Mouse (Mus musculus) bone marrow, adult 2 months (tissue): ENCODE measurements around the gene Ryr2. TPM values are rescaled to one million over a fixed set of nuclear protein-coding genes. Genes with fewer than 3 reads are reported as not detected.
"Not testable (repeated sequence)": the region's sequence is repeated elsewhere in the genome, so short reads cannot be mapped to it uniquely, and the experiment has no call there.

Experiments
- H3K27ac ChIP-seq: fragments of 200-500 bp; 2 replicates; pipeline ENCODE4 v1.5.1; 2012; ENCODE audit warnings: low read depth, mild to moderate bottlenecking, control low read depth, inconsistent platforms, low read length; ENCODE audit not compliant: control insufficient read depth, poor library complexity, insufficient read depth
- H3K4me1 ChIP-seq: fragments of 200-500 bp; 2 replicates; pipeline ENCODE4 v1.6.1; 2011; ENCODE audit warnings: low read length; ENCODE audit not compliant: control insufficient read depth, insufficient read depth
- H3K4me3 ChIP-seq: fragments of 200-500 bp; replicated peaks from 2 replicates; pipeline ENCODE3; 2011; ENCODE audit warnings: mild to moderate bottlenecking, low read depth, low read length, control low read depth; ENCODE audit not compliant: control insufficient read depth
- CTCF ChIP-seq: fragments of 200-500 bp; IDR thresholded peaks from 2 replicates; pipeline ENCODE4 v1.5.1; 2011; ENCODE audit warnings: low read length, control low read depth; ENCODE audit not compliant: control insufficient read depth, insufficient read depth
- POLR2A ChIP-seq: fragments of 200-500 bp; IDR thresholded peaks from 2 replicates; pipeline ENCODE4 v1.6.1; 2011; ENCODE audit warnings: low read depth, mild to moderate bottlenecking, control low read depth, low read length, borderline replicate concordance; ENCODE audit not compliant: control insufficient read depth
- WGBS: fragments of 180-500 bp; shearing (Covaris S2); methylation state at CpG from one replicate; pipeline ENCODE4 v1.1.7; 2018; 5-methylcytosine and 5-hydroxymethylcytosine counted together
- polyA plus RNA-seq: library from polyadenylated mRNA; stranded (reverse); fragments of >200 nt; gene quantifications from 2 replicates; pipeline ENCODE4 v1.2.4, GENCODE M21; 2011; ENCODE audit warnings: low replicate concordance; ENCODE audit not compliant: missing spikeins, insufficient read depth, insufficient read length

Gene Ryr2
- polyA plus RNA-seq, 1 experiment = 1.6 TPM

DNA sequence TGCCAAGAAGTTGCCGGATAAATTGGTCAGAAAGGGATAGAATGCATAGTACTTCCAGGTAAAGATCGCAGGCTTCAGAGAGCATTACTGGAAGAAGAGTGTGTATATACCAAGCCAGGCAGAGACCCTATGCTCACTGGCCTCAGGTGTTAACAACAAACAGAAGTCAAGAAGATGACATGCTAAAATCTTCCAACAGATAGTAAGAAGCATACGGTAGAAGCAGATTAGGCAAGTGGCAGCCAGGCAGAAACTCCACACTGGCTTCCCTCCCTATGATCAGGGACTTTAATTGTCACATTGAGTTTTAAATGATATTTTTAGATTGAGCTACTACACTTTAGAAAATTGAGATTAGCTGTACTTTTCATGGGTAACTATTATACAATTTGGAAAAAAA lies 268.9 kb downstream of the Ryr2 start:
- Histone ChIP-seq H3K4me3 (no peak overlapping the region), H3K27ac (no peak overlapping the region), H3K4me1 (no peaks in the 10 kb centered on the region)
- WGBS = 84% methylated on average over 3 of the region's 3 CpGs
- no peak for TF ChIP-seq POLR2A

DNA sequence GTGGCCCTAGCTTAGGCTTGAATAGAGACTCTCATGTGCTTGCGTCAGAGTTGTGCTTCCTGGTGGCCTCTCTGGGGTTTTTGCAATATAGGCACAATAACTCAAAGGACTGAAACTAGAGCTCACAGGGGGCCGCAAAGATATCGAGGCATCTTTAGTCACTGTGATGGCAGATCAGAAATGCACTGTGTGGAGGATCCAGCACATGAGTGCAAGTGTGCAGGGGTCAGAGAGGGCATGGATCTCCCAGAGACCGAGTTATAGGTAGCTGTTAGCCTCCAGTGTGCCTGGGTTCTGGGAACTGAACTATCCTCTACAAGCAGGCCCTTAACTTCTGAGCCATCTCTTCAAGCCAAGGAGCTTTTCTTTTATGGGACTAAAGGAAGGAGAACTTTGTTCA lies 269.6 kb downstream of the Ryr2 start:
- no peak overlapping the region for H3K27ac ChIP-seq
- WGBS = 48% methylated on average over 4 of the region's 4 CpGs
- H3K4me3 ChIP-seq = no peak overlapping the region
- no peak for TF ChIP-seq POLR2A
- TF ChIP-seq CTCF = no peak
- H3K4me1 ChIP-seq = no peaks in the 10 kb centered on the region

DNA sequence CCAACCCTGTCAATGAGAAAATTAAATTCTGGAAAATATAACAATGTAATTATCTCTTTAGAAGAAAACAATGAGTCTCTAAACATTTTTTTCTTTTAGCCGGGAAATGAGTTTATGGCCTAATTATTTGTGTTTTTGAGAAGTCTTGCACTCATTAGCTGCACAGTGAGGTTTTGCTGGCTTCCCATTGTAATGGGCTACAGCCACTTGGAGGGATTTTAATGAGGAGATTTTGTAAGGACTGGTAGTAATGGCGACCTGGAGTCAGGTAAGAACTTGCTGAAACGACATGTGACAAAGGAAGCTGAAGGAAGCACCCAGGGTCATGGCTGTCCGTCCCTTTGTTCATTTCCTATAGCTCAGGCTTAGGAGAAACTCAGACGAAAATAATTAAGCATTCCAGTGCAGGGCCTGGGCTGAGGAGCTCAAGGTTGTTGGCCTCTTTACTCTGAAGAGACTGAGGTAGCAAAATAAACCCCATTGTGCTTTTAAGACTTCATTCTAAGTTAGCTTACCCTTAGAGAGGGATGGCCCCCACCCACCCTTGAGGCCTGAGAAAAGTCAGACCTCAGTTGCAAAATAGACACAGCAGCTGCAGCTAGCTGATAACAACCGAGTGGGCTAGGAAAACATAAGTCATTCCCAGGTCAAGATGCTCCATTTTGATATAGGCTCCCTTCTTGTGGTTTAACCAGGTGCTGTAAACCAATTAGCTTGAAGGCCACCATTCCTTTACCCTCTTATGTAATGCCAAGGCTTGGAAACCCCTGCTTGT lies 270.3 kb downstream of the Ryr2 start:
- TF ChIP-seq CTCF (no peak), POLR2A (no peak)
- Histone ChIP-seq H3K27ac (no peak overlapping the region), H3K4me1 (no peaks in the 10 kb centered on the region), H3K4me3 (no peak overlapping the region)
- 52% methylated on average over 6 of the region's 6 CpGs for whole genome bisulfite sequencing

DNA sequence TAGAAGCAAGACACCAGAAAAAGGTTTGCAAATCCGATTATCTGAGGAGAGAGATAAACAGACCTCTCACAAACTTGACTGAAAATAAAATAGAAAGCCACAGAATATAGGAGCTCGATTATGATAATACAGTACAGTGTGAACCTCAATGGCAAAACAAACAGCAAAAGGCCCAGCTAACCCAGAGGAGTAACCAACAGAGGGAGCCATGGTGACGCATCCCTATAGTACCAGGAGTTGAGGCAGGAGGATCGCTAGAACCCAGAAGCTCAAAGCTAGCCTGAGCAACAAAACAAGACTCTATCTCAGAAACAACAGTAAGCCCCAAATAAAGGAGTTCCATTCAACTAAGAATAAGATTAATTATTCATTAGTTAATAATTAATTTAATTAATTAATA lies 275.5 kb downstream of the Ryr2 start:
- 76% methylated on average over 4 of the region's 4 CpGs for WGBS
- TF ChIP-seq POLR2A (no peak), CTCF (no peak)
- Histone ChIP-seq H3K4me3 (no peak overlapping the region), H3K27ac (no peak overlapping the region), H3K4me1 (no peaks in the 10 kb centered on the region)

DNA sequence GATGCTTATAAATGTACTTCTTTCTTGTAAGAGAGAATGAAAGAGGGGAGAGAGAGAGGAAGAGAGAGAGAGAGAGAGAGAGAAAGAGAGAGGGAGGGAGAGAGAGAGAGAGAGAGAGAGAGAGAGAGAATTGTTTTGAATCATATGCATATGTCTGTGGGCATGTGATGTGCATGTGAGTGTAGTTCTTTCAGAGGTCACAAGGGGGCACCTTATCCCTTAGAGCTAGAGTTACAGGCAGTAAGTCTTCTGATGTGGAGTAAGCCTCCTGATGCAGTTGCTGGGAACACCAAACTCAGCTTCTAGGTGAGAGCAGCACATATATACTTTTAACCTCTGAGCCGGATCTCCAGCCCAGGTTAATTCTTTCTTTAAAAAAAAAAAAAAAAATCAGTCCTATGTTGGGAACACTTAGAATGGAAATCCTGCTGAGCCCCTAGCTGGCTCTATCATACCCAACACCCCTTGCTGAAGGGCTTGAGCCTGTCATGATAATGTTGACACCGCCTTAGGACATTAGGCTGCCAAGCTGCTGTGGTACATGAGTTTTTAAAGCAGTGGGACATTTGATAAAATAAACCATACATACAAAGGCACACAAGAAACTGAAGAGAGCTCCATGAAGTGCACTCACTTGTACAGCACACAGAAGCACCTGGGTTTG lies 281.1 kb downstream of the Ryr2 start:
- no peak overlapping the region for H3K4me3 ChIP-seq
- no peak overlapping the region for H3K27ac ChIP-seq
- WGBS = 89% methylated on average over 2 of the region's 2 CpGs
- H3K4me1 ChIP-seq = no peaks in the 10 kb centered on the region
- TF ChIP-seq CTCF = no peak
- no peak for TF ChIP-seq POLR2A

DNA sequence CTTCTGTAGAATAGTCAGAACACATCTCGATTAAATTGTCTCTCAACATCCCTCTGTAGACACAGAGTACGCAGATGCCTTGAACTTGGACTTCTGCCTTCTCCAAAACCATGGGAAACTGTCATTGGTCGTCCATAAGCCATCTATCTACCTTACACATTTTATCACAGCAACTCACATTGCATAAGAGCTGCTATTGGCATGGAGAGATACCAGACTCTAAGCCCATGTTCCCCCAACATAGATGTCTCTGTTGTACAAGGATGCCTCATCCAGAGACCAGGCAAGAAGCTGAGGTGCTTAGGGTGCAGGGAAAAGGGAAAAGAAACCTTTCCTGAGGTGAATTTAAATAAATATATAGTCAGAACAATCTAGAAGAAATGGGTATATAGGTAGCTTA lies 288.0 kb downstream of the Ryr2 start:
- WGBS = 52% methylated on average over 3 of the region's 3 CpGs
- H3K4me3 ChIP-seq = no peak overlapping the region
- no peak overlapping the region for H3K27ac ChIP-seq
- TF ChIP-seq CTCF (no peak), POLR2A (no peak)
- H3K4me1 ChIP-seq = no peaks in the 10 kb centered on the region

DNA sequence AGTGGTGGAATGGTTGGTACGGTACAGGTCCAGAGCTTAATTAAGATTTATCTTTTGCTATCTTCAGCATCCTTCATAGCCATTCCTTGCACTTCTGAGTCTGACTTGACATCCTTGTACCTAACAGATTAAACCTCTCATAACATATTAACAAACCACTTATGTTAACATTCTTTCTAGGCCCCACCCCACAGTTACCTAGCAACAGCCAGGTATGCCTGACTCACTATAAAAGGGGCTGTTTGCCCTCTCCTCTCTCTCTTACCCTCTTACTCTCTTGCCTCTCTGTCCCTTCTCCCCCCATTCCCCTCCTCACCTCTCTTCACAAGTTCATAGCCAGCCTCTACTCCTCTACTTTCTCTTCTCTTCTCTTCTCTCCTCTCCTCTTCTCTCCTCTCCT lies 297.4 kb downstream of the Ryr2 start:
- not testable (repeated sequence) for H3K4me3 ChIP-seq, H3K27ac ChIP-seq, H3K4me1 ChIP-seq
- 81% methylated on average over 1 of the region's 1 CpGs for WGBS

DNA sequence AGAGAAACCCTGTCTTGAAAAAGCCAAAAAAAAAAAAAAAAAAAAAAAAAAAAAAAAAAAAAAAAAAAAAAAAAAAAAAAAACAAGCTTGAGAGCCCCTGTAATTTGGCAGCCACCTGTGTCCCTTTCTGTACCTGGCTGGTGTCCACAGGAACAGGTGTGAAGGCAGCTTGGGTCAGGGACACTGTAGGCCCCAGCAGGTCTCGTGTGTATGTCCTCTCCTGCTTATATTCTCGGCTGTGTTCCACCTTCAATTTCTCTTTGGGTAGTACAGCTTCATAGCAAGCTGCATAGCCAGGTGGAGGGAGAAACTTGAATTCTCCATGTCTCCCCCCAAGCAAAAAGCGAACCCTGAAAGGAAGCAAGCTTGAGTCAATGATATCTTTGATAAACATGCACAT lies 314.2 kb downstream of the Ryr2 start:
- TF ChIP-seq POLR2A (no peak), CTCF (no peak)
- WGBS = 69% methylated on average over 3 of the region's 3 CpGs
- no peak overlapping the region for H3K27ac ChIP-seq

DNA sequence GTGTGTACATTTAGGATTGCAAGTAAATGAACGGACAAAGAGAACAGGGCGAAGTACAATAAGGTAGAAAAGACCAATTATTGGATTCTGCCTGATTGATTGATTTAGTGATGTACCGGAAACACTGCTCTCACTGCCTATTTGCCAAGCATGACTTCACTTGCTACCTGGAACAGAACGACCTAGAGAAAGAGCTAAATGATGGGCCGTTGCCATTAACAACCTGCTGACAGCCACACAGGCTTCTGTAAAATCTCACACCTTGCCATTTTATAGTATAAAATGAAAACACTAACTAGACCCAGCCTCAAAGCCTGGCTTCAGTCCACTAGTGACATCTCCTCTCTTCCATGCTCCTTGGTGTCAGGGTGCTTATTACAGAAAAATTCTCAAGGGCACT lies 316.2 kb downstream of the Ryr2 start:
- whole genome bisulfite sequencing = 79% methylated on average over 5 of the region's 5 CpGs
- H3K27ac ChIP-seq = no peak overlapping the region
- TF ChIP-seq CTCF (no peak), POLR2A (no peak)
- H3K4me3 ChIP-seq = no peak overlapping the region
- H3K4me1 ChIP-seq = no peaks in the 10 kb centered on the region

More for the DNA sequence above, 314.2 kb downstream of the Ryr2 start:
- Histone ChIP-seq H3K4me1 (no peaks in the 10 kb centered on the region), H3K4me3 (no peak overlapping the region)
